Mouse (Mus musculus) midbrain, embryonic 14.5 days (tissue): ENCODE measurements around the gene Cers5. TPM values are rescaled to one million over a fixed set of nuclear protein-coding genes. Genes with fewer than 3 reads are reported as not detected.
A peak's percentile ranks its signal among the peaks of the same experiment; 100 is the strongest.

Source experiments
- ATAC-seq: fragments of 200-750 bp; cut with Nextera tagmentation; 2 replicates; pipeline ENCODE4 v1.8.0; 2017; ENCODE audit warnings: moderate number of reproducible peaks, moderate library complexity; ENCODE audit not compliant: low FRiP score, low TSS enrichment
- DNase-seq: peaks from one replicate; pipeline ENCODE4 v3.0.0-alpha.2; 2015
- H3K27ac ChIP-seq: fragments of 300-500 bp; sonication (generic); replicated peaks from 2 replicates; pipeline ENCODE4 v1.5.1; 2014; ENCODE audit warnings: mild to moderate bottlenecking, low read depth, low read length, moderate library complexity
- H3K27me3 ChIP-seq: fragments of 300-500 bp; sonication (generic); 2 replicates; pipeline ENCODE4 v1.6.1; 2014; ENCODE audit warnings: low read length, control low read depth, mixed read lengths; ENCODE audit not compliant: control insufficient read depth, insufficient read depth
- H3K36me3 ChIP-seq: fragments of 300-500 bp; sonication (generic); 2 replicates; pipeline ENCODE4 v1.6.1; 2014; ENCODE audit warnings: low read length, control low read depth; ENCODE audit not compliant: control insufficient read depth, insufficient read depth
- H3K4me1 ChIP-seq: fragments of 300-500 bp; sonication (generic); 2 replicates; pipeline ENCODE4 v1.6.1; 2014; ENCODE audit warnings: mild to moderate bottlenecking, antibody characterized with exemption, low read length, control low read depth; ENCODE audit not compliant: control insufficient read depth, insufficient read depth
- H3K4me2 ChIP-seq: fragments of 300-500 bp; sonication (generic); 2 replicates; pipeline ENCODE4 v1.6.1; 2014; ENCODE audit warnings: mild to moderate bottlenecking, low read length, moderate library complexity
- H3K4me3 ChIP-seq: fragments of 300-500 bp; sonication (generic); replicated peaks from 2 replicates; pipeline ENCODE4 v1.5.1; 2014; ENCODE audit warnings: low read depth, low read length
- H3K9ac ChIP-seq: fragments of 300-500 bp; sonication (generic); replicated peaks from 2 replicates; pipeline ENCODE4 v1.6.1; 2014; ENCODE audit warnings: mild to moderate bottlenecking, low read length, moderate library complexity
- H3K9me3 ChIP-seq: fragments of 300-500 bp; sonication (generic); 2 replicates; pipeline ENCODE4 v1.6.1; 2016; ENCODE audit warnings: low read length, control low read depth, mixed read lengths; ENCODE audit not compliant: control insufficient read depth
- WGBS: fragments of 180-500 bp; shearing (Covaris S2); extraction: QIAGEN DNeasy Blood & Tissue Kit; methylation state at CpG from one replicate; pipeline ENCODE4 v1.1.7; 2014; 5-methylcytosine and 5-hydroxymethylcytosine counted together
- polyA plus RNA-seq: library from polyadenylated mRNA; unstranded; fragments of >200 nt; fragmentation: Nextera tagmentation; extraction: Ambion mirVana; gene quantifications from 2 replicates; pipeline ENCODE4 v1.2.1, GENCODE M21; 2014

Gene Cers5
- polyA plus RNA-seq, 1 experiment from 2014 or later: 70.9 TPM

DNA sequence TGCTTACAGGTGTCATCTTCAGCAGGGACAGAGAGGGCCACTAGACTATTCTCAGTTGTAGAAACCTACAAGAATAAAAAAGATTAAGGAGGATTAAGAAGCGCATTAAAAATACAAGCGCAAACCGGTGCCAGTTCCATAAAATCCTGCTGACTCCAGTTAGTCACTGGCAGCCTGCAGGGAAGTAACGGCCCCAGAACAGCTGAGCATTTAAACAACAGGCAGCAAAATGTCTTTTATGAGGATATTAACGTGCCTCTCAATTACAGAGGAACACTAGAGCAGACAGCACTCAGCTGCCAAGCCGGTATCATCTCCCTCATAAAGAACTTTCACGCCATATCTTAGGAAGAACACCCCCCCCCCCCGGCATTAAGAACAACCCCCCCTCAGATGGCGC is 24.1 kb upstream of the Cers5 start:
- H3K27ac ChIP-seq: no peak overlapping the region
- DNase-seq: peak; percentile 45

DNA sequence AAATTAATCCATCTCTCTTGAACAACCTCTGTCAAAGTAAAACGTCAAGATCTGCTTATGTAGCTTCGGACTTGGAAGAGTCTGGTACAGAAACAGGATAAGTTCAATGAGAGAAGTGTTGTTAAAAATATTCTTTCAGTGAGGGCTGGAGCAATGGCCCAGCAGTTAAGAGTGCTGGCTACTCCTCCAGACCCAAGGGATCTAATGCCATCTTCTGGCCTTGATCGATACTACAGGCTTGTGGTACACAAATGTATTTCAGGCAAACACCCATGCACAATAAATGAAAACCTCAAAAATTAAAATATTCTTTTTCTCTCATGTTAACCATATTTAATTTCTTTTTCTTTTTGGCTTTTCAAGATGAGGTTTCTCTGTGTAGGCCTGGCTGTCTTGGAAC is 23.4 kb upstream of the Cers5 start:
- Histone ChIP-seq H3K27me3 (no peaks in the 10 kb centered on the region), H3K9ac (no peak overlapping the region), H3K36me3 (peaks cover 3% of the 10 kb centered on the region; the same call in 1 of the 2 replicates), H3K4me3 (no peak overlapping the region), H3K9me3 (no peaks in the 10 kb centered on the region), H3K27ac (no peak overlapping the region), H3K4me2 (no peak overlapping the region), H3K4me1 (no peaks in the 10 kb centered on the region)
- ATAC-seq: no peak
- 88% methylated on average over 3 of the region's 3 CpGs for WGBS
- no peak for DNase-seq

More for the DNA sequence above, 24.1 kb upstream of the Cers5 start:
- Histone ChIP-seq H3K9ac (no peak overlapping the region), H3K4me2 (no peak overlapping the region), H3K9me3 (no peaks in the 10 kb centered on the region), H3K4me1 (no peaks in the 10 kb centered on the region), H3K4me3 (no peak overlapping the region), H3K36me3 (peaks cover 3% of the 10 kb centered on the region; the same call in 1 of the 2 replicates), H3K27me3 (no peaks in the 10 kb centered on the region)
- 63% methylated on average over 9 of the region's 9 CpGs for WGBS
- no peak for ATAC-seq

DNA sequence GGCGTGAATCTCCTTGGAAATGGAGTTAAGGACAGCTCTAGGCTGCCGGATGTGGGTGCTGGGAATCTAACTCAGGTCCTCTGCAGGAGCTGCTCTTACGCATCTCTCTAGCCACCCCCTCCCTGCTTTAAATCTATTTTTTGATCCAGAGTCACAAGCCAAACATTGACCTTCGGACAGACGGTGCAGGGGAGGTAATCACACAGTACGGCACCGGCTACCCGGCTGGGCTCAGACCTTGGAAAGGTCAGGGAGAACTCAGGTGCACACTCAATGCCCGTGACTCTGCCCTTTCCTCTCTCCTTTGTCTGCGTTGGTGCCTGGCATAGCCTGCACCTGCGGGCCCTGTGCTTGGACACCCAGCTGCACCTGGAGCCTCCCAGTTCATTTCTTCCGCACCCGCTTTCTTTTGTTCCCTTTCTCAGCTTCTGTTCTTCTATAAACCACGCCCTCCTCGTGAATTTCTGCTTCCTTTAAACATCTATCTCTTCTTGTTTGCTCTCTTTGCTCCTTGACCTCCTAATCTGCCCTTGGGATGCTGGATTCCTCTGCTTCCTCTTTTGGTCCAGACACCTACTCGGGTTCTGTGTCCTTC is 19.6 kb upstream of the Cers5 start:
- H3K27ac ChIP-seq: no peak overlapping the region
- H3K27me3 ChIP-seq: no peaks in the 10 kb centered on the region
- WGBS: 94% methylated on average over 16 of the region's 16 CpGs
- H3K9ac ChIP-seq: no peak overlapping the region
- DNase-seq (no peak), ATAC-seq (no peak)
- no peaks in the 10 kb centered on the region for H3K4me1 ChIP-seq
- no peak overlapping the region for H3K4me2 ChIP-seq
- H3K36me3 ChIP-seq: peaks cover 3% of the 10 kb centered on the region; the same call in 1 of the 2 replicates
- no peak overlapping the region for H3K4me3 ChIP-seq
- H3K9me3 ChIP-seq: no peaks in the 10 kb centered on the region

DNA sequence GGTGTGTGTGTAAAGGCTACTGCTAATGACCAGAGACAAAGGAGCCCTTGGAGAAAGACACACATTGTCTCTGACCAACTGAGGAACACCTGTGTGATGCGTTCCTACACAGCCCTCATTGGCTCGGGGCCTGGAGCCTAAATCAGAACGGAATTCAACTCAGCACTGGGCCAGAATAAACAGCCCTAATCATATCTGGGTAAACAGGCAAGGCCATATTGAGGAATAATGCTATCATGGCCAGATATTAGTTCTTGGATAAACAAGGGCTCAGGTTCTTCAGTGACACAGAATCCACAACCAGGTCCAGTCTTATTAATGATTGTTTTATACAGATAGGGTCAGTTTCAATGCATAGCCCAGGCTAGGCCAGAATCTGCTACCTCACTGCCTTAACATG is 18.3 kb upstream of the Cers5 start:
- WGBS: 92% methylated on average over 3 of the region's 3 CpGs
- H3K4me3 ChIP-seq: no peak overlapping the region
- no peak for DNase-seq

DNA sequence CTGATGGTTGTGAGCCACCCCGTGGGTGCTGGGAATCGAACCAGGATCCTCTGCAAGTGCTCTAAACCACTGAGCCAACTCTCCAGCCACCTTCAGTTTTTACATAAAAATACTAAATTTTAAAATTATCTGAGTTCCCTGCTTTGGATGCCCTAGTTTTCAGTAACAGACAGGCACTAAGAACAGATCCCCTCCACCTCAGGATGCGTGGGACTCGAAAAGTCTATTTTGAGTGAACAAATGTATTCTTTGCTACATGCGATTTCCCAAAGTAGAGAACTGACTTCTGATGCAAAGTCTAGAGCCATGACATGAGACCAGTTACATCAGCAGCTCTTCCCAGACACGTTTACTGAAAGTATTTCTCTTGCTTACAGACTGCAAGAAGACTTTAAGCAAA is 17.8 kb upstream of the Cers5 start:
- H3K4me3 ChIP-seq: no peak overlapping the region
- 95% methylated on average over 6 of the region's 6 CpGs for WGBS
- H3K4me2 ChIP-seq: no peak overlapping the region
- H3K36me3 ChIP-seq: peaks cover 3% of the 10 kb centered on the region; the same call in 1 of the 2 replicates
- ATAC-seq (no peak), DNase-seq (no peak)
- no peaks in the 10 kb centered on the region for H3K4me1 ChIP-seq
- H3K27ac ChIP-seq: no peak overlapping the region
- no peaks in the 10 kb centered on the region for H3K9me3 ChIP-seq
- H3K9ac ChIP-seq: no peak overlapping the region
- H3K27me3 ChIP-seq: no peaks in the 10 kb centered on the region

More for the DNA sequence above, 18.3 kb upstream of the Cers5 start:
- Histone ChIP-seq H3K9ac (no peak overlapping the region), H3K27me3 (no peaks in the 10 kb centered on the region), H3K9me3 (no peaks in the 10 kb centered on the region), H3K36me3 (peaks cover 3% of the 10 kb centered on the region; the same call in 1 of the 2 replicates), H3K4me2 (no peak overlapping the region), H3K4me1 (no peaks in the 10 kb centered on the region), H3K27ac (no peak overlapping the region)
- ATAC-seq: no peak

DNA sequence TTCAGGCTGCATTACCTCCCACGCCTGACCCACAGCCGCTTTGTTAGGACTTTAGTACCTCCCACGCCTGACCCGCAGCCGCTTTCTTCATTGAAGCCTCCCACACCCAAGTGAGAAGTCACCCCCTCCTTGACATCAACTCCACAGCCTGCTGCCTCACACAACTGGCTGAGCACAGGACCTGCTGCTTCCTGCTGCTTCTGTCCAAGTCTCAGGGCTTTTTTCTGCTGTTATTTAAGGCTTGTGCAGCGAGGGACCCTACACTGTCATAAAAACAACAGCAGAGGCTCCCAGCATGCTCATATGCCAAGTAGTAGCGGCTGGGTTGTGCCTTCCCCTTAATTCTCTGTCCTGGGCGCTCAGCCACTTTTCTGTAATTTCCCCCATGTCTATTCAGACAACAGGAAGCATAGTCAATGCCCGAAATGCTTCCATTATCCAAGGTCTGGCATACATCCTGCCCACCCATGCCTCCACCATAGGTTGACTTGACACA is 15.0 kb upstream of the Cers5 start:
- no peak overlapping the region for H3K9ac ChIP-seq
- no peak overlapping the region for H3K27ac ChIP-seq
- H3K4me2 ChIP-seq: no peak overlapping the region
- no peaks in the 10 kb centered on the region for H3K9me3 ChIP-seq
- peak; percentile 35 for DNase-seq
- H3K4me3 ChIP-seq: no peak overlapping the region
- H3K27me3 ChIP-seq: no peaks in the 10 kb centered on the region
- no peaks in the 10 kb centered on the region for H3K4me1 ChIP-seq
- WGBS: 80% methylated on average over 9 of the region's 9 CpGs
- H3K36me3 ChIP-seq: no peaks in the 10 kb centered on the region
- no peak for ATAC-seq

DNA sequence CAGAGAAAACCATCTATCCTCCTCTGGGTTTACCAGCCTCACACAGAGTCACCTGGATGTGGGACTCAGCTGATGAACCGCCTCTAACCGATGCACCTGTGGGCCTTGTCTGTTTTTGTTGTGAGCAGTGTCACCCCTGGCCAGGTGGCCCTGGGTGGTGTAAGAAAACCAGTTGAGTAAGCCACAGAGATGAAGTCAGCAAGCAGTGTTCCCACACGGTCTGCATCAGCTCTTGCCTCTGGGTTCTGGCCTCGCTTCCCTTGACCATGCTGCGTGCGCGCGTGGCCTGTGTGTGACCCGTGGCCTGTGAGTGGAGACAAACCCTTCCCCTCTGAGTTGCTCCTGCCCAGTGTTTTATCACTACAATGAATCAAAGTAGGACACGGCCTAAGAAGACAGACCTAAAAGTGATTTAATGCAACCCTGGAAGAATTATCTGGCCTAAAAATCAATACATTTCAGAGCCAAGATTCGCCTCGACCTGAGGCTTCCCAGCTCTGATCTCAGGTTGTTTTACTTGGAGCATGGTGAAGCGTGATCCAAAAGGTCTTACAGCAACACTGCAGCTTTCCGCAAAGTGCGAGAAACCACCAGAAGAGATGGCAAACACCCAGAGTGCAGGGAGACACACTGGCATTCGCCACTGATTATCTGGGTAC is 6.1 kb upstream of the Cers5 start:
- Histone ChIP-seq H3K4me1 (no peaks in the 10 kb centered on the region), H3K4me2 (no peak overlapping the region), H3K27ac (no peak overlapping the region), H3K9ac (no peak overlapping the region), H3K36me3 (peaks cover 4% of the 10 kb centered on the region), H3K27me3 (no peaks in the 10 kb centered on the region), H3K9me3 (no peaks in the 10 kb centered on the region), H3K4me3 (no peak overlapping the region)
- WGBS: 93% methylated on average over 16 of the region's 16 CpGs
- DNase-seq: no peak
- ATAC-seq: no peak

DNA sequence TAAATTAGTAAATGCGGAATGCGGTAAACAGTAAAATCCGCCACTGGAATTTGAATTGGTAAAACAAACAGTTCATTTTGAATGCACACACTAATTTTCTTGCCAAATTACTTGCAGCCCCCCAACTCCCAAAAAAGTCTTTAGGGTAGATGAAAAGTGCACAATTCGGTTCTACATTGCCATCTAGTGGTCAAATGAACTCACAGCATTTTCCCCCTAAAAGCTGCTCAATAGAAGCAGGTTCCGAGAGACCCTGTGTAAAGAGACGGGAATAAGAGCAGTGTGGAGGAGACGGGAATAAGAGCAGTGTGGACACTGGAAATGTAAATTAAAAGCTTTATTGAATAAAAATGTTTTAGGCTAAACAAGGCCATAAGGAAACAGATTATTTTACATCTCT is 5.5 kb upstream of the Cers5 start:
- no peak for ATAC-seq
- H3K36me3 ChIP-seq: peaks cover 4% of the 10 kb centered on the region
- no peaks in the 10 kb centered on the region for H3K4me1 ChIP-seq
- no peak overlapping the region for H3K4me3 ChIP-seq
- no peak overlapping the region for H3K4me2 ChIP-seq
- H3K9ac ChIP-seq: no peak overlapping the region
- no peak overlapping the region for H3K27ac ChIP-seq
- DNase-seq: peak; percentile 88
- no peaks in the 10 kb centered on the region for H3K27me3 ChIP-seq
- no peaks in the 10 kb centered on the region for H3K9me3 ChIP-seq
- 24% methylated on average over 7 of the region's 7 CpGs for WGBS

DNA sequence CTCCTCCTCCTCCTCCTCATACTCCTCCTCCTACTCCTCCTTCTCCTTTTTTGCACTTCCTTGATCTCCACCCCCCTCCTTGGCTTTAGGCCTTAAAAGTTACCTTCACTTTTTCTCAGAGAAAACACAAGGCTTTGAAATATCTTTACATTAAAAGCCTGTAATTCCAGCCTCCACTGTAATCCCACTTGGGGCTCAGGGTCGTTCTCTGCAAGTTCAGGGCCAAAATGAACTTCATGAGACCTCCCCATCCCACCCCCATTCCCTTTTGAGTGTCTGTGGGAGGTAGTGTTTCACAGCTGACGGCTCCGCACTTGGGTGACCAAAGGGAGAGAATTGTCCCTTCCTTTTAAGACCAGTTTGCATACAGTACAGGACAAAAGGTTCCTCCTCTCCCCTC is 240 bp upstream of the Cers5 start:
- no peak overlapping the region for H3K4me2 ChIP-seq
- no peak for DNase-seq
- peaks cover 11% of the 10 kb centered on the region; the same call in 1 of the 2 replicates for H3K4me1 ChIP-seq

More for the DNA sequence above, 240 bp upstream of the Cers5 start:
- Histone ChIP-seq H3K27me3 (no peaks in the 10 kb centered on the region), H3K9me3 (no peaks in the 10 kb centered on the region), H3K36me3 (no peaks in the 10 kb centered on the region), H3K4me3 (no peak overlapping the region), H3K9ac (no peak overlapping the region), H3K27ac (no peak overlapping the region)
- 37% methylated on average over 3 of the region's 3 CpGs for WGBS
- ATAC-seq: no peak
